Mouse (Mus musculus): ENCODE results near the gene Txndc2.

DNA sequence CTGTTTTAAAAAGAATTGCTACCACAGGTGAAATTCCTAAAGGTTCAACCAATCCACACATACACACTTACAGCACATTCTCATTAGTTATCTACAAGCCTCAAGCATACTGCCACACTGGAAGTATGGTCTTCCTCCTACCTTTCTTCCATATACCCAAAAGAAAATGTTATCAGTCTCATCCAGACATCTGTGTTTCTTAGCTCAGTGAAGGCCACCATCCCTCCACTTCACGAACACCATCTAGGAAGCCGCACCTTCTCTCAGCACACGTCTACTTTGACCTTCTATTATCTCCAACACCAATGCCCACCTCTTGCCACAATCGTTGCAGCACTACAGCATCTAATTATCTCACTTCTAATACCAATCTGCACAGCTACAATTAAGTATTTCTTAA, 36.0 kb downstream of the Txndc2 start:
- TF ChIP-seq CTCF (IDR thresholded peaks at IDR 0.05; ENCODE audit: borderline replicate concordance, control insufficient read depth, extremely low read depth, insufficient read depth, low read length, poor library complexity) (no peak), POLR2A (IDR thresholded peaks at IDR 0.05; ENCODE audit: control insufficient read depth, extremely low read depth, insufficient read depth, low read length, poor library complexity) (no peak)

Measured in thymus, adult 2 months (tissue).